Mouse (Mus musculus): ENCODE measurements at regions not wholly inside any gene's neighbourhood (a gene's known extent, or its start where the extent isn't known, plus 50 kb on each side); places are given as distances from the start of the nearest gene placed in this dataset.

- H3K36me3 ChIP-seq (ENCODE audit: control insufficient read depth, insufficient read depth, low read length, poor library complexity, severe bottlenecking): no peaks in the 10 kb centered on the region
- DNase-seq (ENCODE audit: low read depth, low spot score): no peak
- H3K27me3 ChIP-seq (ENCODE audit: control insufficient read depth, insufficient read depth, low read length, poor library complexity, severe bottlenecking): no peaks in the 10 kb centered on the region
These were observed 62.2 kb upstream of the Rreb1 start for GRCm38 (mm10) chr13:37715770-37716693.

DNA sequence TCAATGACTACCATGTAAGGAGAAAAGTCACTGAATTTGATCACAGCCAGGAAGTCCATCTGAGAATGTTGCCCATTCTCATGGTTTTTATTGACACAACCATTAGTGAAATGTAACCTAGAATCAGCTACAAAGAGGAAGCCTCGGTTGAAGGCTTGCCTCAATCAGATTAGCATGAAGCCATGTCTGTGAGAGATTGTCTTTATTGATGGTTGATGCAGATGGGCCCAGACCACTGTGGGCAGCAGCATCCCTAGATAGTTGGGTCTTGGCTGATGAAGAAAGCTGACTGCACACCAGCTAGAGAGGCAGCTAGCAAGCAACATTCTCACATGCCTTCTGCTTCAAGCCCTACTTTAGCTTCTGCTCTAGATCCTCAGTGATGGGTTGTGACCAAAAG, 60.4 kb upstream of the Rreb1 start:
- no peaks in the 10 kb centered on the region for H3K27me3 ChIP-seq (ENCODE audit: control insufficient read depth, insufficient read depth, low read length, poor library complexity, severe bottlenecking)
- DNase-seq (ENCODE audit: low read depth, low spot score): no peak
- no peaks in the 10 kb centered on the region for H3K36me3 ChIP-seq (ENCODE audit: control insufficient read depth, insufficient read depth, low read length, poor library complexity, severe bottlenecking)

GRCm38 (mm10) chr13:37718364-37718763, 59.8 kb upstream of the Rreb1 start:
- no peaks in the 10 kb centered on the region for H3K36me3 ChIP-seq (ENCODE audit: control insufficient read depth, insufficient read depth, low read length, poor library complexity, severe bottlenecking)
- H3K27me3 ChIP-seq (ENCODE audit: control insufficient read depth, insufficient read depth, low read length, poor library complexity, severe bottlenecking): no peaks in the 10 kb centered on the region
- DNase-seq (ENCODE audit: low read depth, low spot score): peak; percentile 42

Data from splenic B cell, adult 2 months (primary cell).